Mouse (Mus musculus): ENCODE results near the gene Zfp462. TPM values are rescaled to one million over a fixed set of nuclear protein-coding genes. Genes with fewer than 3 reads are reported as not detected.

Gene Zfp462
- total RNA-seq (2023; ENCODE audit: inconsistent age), result 0.03 TPM in 1 of 4 replicates, not detected in the others

DNA sequence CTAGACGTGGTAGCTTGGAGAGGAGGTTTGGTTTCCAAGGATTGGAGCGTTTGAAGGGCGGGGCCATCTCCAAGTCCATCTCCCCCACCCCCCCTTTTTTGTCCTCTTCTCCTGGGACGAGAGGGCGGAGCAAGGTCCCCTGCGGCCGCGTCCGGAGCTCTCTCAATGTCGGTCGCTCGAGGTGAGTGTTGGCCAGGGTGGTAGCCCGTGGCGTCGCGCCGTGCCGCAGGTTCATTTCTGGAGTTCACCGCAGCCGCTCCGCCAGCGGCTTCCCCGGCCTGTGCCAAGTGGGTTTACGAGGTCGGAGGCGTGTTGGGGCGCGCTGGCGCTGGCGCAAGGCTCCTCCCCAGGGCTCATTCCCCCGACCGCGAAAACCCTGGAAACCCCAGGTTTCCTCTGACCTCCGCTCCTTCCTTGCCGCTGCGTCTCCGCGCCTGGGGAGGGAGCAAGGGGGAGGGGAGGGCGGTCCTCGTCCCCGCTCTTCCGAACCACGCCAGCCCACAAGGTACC is at the start of gene Zfp462:
Zfp462 (plus strand) TSS at position 128 of the 510 bp plus-strand sequence.

